Mouse (Mus musculus) embryo, embryonic 10.5 days (tissue): ENCODE results near the gene Gm10337.
A peak's percentile ranks its signal among the peaks of the same experiment; 100 is the strongest.

Experiments used
- DNase-seq: peaks from one replicate; pipeline ENCODE4 v3.0.0-alpha.2; 2015; ENCODE audit warnings: low spot score

Gene Gm10337

DNA sequence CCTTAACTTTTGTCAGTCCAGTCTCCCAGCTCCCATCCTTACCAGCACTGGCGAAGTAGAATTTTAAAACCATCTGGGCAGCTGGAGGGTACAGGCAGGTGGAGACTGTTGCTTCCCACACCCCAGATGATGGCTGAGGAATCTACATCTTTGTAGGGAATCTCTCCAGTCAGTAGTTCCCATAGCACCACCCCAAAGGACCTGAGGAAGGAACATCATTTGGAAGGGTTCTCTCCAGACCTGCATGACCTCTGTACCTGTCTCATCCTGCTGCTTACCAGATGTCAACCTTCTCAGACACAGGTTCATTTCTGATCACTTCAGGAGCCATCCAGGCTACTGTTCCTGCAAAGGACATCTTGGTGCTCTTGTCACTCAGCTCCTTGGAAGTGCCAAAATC, at the start of gene Gm10337:
Gene Gm10337, plus strand, starts transcription at position 276 of the 400 bp plus-strand sequence.
- DNase-seq: no peak

DNA sequence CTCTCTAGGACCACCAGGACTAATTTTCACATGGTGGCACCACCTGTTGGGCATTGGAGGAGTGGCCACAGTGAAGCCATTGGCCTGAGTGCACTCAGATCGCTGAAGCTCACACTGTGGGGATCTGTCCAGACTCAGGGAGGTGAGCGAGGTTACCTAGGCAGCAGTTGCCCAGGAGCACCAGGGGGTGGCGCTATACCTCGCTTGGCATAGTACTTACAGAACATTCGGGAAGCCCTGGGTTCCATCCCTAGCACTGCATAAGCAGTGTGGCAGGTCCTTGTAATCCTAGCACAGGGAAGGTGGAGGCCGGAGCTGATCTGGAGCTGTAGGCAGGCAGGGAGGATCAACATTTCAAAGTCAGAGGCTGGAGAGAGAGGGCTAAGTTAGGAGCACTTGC, 47.5 kb upstream of the Gm10337 start:
- peak; percentile 33 for DNase-seq

- no peak for DNase-seq
These were observed 45.3 kb upstream of the Gm10337 start for GRCm38 (mm10) chr15:102458050-102458736.

DNA sequence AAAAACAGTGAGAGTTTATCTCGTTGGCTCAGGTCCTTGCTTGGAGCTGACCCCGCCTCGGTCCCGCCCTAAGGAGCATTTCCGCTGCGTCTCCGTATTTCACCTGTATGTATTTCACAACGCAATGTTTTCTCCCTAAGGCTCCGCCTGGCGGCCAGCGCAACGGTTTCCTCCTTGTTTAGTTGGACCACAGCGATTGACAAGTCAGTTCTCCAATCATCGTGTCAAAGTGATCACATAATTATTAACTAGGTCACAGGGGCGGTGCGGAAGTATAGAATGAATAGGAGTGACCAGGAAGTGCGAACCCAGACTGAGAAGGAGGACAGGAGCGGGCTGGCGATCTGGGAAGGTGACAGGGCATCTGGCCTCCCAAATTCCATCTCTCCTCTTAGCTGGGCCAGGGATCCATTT, 44.6 kb upstream of the Gm10337 start, which contains the start of gene Prr13:
Gene Prr13, plus strand, starts transcription at position 125 of the 414 bp plus-strand sequence.
- DNase-seq: peak; percentile 96

DNA sequence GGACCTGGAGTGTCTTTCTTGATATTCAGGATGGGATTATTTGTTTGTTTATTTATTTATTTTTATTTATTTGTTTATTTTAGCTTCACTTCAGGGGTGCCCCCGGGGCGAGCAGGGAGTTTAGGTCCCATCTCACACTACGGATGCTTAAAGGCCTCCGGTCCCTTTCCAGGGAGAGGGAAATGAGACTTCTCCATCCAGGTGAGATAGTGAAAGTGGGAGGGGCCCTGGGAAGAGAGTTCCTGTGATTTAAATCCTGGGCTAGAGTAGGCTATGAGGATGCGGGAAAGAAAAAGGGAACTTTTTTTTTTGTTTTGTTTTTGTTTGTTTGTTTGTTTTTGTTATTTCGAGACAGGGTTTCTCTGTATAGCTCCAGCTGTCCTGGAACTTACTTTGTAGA, 44.1 kb upstream of the Gm10337 start:
- no peak for DNase-seq

DNA sequence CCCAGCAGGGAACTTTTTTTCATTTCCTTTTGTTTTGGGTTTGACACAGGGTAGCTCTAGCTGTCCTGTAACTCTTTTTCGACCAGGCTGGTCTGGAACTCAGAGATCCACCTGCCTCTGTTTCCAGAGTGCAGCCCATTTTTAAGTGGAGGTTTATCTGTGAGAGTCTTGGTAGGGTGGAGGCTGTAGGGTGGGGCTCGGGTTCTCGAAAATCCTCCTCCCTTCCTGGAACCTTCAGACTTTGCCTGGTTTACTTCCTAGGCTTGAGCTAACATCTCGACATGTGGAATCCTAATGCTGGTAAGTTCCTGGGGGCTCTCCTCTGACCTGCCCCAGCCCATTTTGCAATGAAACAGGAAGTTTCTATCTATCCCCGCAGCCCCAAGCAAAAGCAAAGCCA, 43.7 kb upstream of the Gm10337 start:
- DNase-seq: no peak

DNA sequence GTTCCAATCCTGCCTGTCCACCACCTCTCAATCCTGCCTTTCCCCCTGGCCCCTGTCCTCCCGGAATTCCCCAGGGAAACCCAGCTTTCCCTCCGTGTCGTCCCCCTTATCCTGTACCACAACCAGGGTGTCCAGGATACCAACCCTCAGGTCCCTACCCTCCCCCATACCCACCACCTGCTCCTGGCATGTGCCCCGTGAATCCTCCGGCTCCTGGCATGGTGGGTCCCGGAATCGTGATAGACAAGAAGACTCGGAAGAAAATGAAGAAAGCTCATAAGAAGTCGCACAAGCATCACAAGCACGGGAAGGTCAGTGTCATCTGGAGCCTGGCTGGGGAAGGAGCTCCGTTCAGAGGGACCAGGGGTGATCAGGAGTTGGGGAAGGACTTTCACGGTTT, 43.1 kb upstream of the Gm10337 start:
- no peak for DNase-seq

DNA sequence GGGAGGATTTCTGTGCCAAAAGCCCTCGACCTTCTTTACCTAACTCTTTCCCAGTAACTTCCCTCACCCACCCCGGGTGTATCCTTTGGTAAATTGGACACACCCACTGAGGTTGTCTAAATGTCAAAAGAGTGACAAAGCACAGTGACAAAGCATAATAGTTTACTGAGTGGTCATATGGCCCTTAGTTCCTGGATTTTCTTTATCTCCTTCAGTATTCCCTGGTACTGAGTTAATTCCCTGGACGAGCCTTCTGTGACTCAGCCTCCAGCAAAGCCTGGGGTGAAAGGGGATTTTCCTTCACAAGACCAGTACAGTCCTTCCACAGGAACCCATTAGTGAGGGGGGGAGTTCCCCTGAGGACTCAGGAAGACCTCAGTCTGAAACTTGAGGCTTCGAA, 42.6 kb upstream of the Gm10337 start:
- DNase-seq: no peak

- no peak for DNase-seq
These were observed 42.0 kb upstream of the Gm10337 start for GRCm38 (mm10) chr15:102461430-102462075.

GRCm38 (mm10) chr15:102463666-102464065, 39.9 kb upstream of the Gm10337 start:
- DNase-seq: peak; percentile 60

- DNase-seq: no peak
These were observed 34.7 kb upstream of the Gm10337 start for GRCm38 (mm10) chr15:102468675-102469370.

DNA sequence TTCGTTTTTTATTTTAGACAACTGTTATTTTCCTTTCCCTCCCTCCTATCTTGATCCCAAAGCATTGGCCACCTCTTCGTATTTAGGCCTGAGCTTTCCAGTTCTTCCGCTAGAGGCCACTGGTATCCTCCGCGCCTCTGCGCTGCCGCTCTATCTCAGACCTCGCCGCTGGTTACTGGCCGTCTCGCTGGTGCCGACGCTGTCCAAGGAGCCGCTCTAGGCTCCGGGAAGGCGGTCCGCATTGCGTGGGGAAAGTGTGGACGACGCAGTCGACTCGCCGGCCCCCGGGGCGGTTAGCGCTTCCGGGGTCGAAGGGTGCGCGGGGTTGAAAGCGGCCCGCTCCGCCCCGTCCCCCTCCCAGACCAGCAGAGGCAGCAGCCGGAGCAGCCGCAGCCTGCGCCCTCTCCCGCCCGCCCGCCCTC, 33.3 kb upstream of the Gm10337 start, which contains the start of gene Pcbp2:
Gene Pcbp2, plus strand, starts transcription at position 357 of the 422 bp plus-strand sequence.
- DNase-seq: peak; percentile 99

DNA sequence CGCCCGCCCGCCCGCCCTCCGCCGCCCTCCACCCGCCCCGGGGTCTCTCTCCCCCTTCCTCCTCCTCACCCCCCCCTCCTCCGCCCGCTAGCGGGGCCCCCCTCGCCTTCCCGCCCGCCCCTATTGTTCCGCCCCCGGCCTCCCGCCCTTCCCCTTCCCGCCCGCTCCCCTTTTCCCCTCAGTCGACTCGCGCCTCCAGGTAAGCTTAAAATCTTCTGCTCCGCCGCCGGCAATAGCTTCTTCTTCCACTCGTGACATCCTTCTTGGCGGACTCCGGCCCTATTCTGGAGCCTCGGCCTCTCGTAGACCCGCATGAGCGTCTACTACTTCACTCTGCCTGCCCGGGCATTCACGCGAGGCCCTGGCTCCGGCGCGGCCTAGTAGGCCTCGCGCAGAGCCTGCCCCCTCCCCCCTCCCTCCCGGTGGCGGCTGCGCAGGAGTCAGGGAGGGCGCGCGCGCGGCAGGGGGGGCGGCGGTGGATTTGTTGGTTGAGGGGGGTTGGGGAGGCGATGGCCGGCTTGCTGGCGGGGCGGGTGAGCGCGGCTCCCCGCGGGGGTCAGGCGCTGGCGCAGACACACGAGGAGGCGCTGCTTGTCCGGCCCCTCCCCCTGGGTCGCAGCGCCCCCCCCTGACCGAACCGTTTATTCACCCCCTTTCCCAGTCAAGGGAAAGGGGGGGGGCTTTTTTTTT, 32.8 kb upstream of the Gm10337 start:
- DNase-seq: peak; percentile 85

DNA sequence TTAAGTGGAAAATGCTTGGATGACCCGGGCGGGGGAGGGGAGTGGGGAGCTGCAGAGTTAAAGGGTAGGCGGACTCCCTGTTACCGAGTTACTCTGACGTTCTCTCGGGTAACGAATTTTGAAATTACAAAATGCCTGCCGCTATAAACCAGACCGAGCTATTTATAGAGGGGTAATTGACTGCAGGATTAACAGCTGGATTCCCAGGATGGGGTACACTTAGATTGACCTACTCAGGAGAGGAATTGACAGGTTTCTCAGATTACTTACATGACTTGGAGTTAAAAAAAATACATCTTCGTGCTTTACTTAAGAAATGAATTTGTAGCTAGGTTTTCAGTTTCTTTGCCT, 32.3 kb upstream of the Gm10337 start:
- DNase-seq: no peak

GRCm38 (mm10) chr15:102471727-102472126, 31.8 kb upstream of the Gm10337 start:
- no peak for DNase-seq

DNA sequence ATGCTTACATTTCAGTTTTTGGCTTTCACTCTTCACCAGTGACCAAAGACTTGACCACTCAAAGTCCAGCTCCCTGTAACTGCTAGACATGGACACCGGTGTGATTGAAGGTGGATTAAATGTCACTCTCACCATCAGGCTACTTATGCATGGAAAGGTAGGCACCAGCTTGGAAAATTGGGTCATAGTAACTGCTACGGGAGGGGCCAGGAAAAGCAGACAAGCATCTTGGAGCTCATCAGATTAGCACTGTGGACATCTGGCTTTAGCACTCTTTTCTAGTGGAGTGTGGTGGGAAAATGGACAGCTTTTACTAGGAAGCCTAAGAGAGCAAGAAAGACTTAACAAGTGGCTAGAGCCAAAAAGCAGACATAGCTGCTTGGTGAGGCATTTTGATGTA, 30.3 kb upstream of the Gm10337 start:
- DNase-seq: no peak

DNA sequence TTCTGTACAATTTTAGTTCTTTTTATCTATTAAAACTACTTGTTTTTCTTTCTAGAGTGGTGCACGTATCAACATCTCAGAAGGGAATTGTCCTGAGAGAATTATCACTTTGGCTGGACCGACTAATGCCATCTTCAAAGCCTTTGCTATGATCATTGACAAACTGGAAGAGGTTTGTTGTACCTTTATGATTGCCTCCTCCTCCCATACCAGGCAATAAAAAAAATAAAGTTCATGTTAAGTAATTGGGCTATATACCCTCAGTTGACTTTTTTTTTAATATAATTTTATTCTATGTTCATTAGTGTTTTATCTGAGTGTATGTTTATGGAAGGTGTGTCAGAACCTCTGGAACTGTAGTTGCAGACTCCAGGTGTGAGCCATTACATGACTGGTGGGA, 29.0 kb upstream of the Gm10337 start:
- DNase-seq: no peak

DNA sequence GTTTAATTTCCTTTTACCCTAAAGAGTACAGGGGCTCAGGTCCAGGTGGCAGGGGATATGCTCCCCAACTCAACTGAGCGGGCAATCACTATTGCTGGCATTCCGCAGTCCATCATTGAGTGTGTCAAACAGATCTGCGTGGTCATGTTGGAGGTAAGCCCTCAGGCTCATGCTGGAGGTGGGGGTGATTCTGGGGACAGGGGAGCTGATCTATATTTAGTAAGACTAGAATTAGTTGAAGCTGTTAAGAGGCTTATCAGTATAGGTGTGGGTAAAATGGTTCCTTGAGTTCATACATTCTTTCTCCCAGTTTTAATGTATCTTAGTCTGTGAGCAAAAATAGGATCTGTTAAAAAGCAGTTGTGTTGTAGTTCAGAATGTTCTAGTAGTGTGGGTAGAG, 20.4 kb upstream of the Gm10337 start:
- DNase-seq: no peak

GRCm38 (mm10) chr15:102485853-102486252, 17.7 kb upstream of the Gm10337 start:
- no peak for DNase-seq

GRCm38 (mm10) chr15:102487664-102488063, 15.9 kb upstream of the Gm10337 start:
- DNase-seq: no peak

DNA sequence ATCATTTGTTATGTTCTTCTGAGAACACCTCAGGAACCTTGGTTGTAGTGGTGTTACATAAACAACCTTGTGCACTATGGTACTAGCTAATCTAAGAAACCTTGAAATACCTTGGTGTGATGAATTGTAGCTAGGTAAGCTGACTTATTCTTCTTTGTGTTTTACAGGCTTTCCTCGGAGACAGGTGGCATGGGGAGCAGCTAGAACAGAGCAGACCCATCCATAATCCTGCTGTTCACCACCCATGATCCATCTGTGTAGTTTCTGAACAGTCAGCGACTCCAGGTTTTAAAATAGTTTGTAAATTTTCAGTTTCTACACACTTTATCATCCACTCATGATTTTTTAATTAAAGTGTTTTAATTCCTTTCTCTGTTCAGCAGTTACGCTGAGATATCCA, 5.2 kb upstream of the Gm10337 start:
- no peak for DNase-seq

GRCm38 (mm10) chr15:102499370-102499769, 4.2 kb upstream of the Gm10337 start:
- DNase-seq: no peak

GRCm38 (mm10) chr15:102499851-102500250, 3.7 kb upstream of the Gm10337 start:
- no peak for DNase-seq
